Mouse (Mus musculus) thymus, adult 2 months (tissue): Measurements from ENCODE around the gene Igdcc3.

Experiments
- CTCF ChIP-seq: fragments of 200-500 bp; IDR thresholded peaks from 2 replicates; pipeline ENCODE4 v1.5.1; 2012; ENCODE audit warnings: mild to moderate bottlenecking, control low read depth, low read length, moderate library complexity, borderline replicate concordance; ENCODE audit not compliant: control insufficient read depth, poor library complexity, insufficient read depth; ENCODE audit errors: extremely low read depth
- POLR2A ChIP-seq: fragments of 200-500 bp; IDR thresholded peaks from 2 replicates; pipeline ENCODE4 v1.6.1; 2012; ENCODE audit warnings: mild to moderate bottlenecking, low read length, control low read depth, moderate library complexity; ENCODE audit not compliant: control insufficient read depth, poor library complexity, insufficient read depth; ENCODE audit errors: extremely low read depth

GRCm38 (mm10) chr9:65168534-65168933 lies 27.5 kb downstream of the Igdcc3 start:
- TF ChIP-seq CTCF (no peak), POLR2A (no peak)
